Mouse (Mus musculus) heart, adult 2 months (tissue): ENCODE results near the gene Ccdc9.

Experiments
- CTCF ChIP-seq: fragments of 200-600 bp; IDR thresholded peaks from 2 replicates; pipeline ENCODE4 v1.8.1; 2022; ENCODE audit warnings: antibody characterized with exemption, mild to moderate bottlenecking, moderate library complexity
- EP300 ChIP-seq: fragments of 200-500 bp; IDR thresholded peaks from 2 replicates; pipeline ENCODE4 v1.6.1; 2011; ENCODE audit warnings: low read depth, low read length, control low read depth; ENCODE audit not compliant: insufficient read depth

DNA sequence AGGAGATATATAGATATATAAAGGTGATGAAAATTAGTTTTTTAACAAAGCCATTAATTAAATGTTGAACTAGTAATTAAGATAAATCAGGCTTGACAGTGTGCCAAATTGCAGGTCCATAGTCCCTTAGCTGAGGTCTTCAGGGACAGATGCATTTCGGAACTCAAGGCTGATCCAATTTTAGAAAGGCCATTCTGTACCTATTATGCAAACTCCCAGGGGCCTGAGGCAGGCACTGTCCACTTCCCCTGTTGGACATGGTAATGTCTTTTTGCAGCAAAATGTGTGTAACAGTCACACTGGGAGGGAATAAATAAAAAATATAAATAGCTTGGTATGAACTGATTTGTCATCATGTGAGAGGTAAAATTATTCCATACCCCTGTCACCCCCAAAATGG lies 15.5 kb downstream of the Ccdc9 start:
- TF ChIP-seq EP300 (no peak), CTCF (no peak)
